Mouse (Mus musculus) frontal cortex, postnatal 25 days (tissue): ENCODE measurements at regions not wholly inside any gene's neighbourhood (a gene's known extent, or its start where the extent isn't known, plus 50 kb on each side); places are given as distances from the start of the nearest gene placed in this dataset.

Experiments
- DNase-seq, 2 experiments: peaks; one replicate each; pipeline ENCODE4 v3.0.0; 2022; ENCODE audit warnings: low spot score in 2 of 2

- DNase-seq, result no peak
Measured at GRCm38 (mm10) chr19:50087277-50087676, 591.2 kb downstream of the Sorcs1 start.

- DNase-seq, result no peak
Measured at GRCm38 (mm10) chr19:50077427-50078040, 600.9 kb downstream of the Sorcs1 start.

GRCm38 (mm10) chr19:50060448-50060847 lies 618.0 kb downstream of the Sorcs1 start:
- no peak for DNase-seq

- DNase-seq, result no peak
Measured at GRCm38 (mm10) chr19:50052910-50053309, 625.5 kb downstream of the Sorcs1 start.

GRCm38 (mm10) chr19:50045761-50046160 lies 632.7 kb downstream of the Sorcs1 start:
- no peak for DNase-seq

- no peak for DNase-seq
Measured at GRCm38 (mm10) chr19:50013659-50014058, 664.8 kb downstream of the Sorcs1 start.

- DNase-seq, result no peak
Measured at GRCm38 (mm10) chr19:50005248-50005647, 673.2 kb downstream of the Sorcs1 start.

GRCm38 (mm10) chr19:49985826-49986225 lies 692.6 kb downstream of the Sorcs1 start:
- DNase-seq, result no peak

- DNase-seq, result no peak
Measured at GRCm38 (mm10) chr19:49966284-49966841, 712.1 kb downstream of the Sorcs1 start.

GRCm38 (mm10) chr19:49964679-49965078 lies 713.8 kb downstream of the Sorcs1 start:
- DNase-seq, result no peak

GRCm38 (mm10) chr19:49958517-49958916 lies 719.9 kb downstream of the Sorcs1 start:
- DNase-seq, result no peak

GRCm38 (mm10) chr19:49931202-49931601 lies 747.2 kb downstream of the Sorcs1 start:
- peak in 1 of 2 experiments; percentile 4 for DNase-seq

- DNase-seq, result no peak
Measured at GRCm38 (mm10) chr19:49911738-49912137, 766.7 kb downstream of the Sorcs1 start.

- DNase-seq, result no peak
Measured at GRCm38 (mm10) chr19:49880241-49880640, 798.2 kb downstream of the Sorcs1 start.

GRCm38 (mm10) chr19:49860761-49861160 lies 817.7 kb downstream of the Sorcs1 start:
- DNase-seq, result peak in 1 of 2 experiments; percentile 8

- no peak for DNase-seq
Measured at GRCm38 (mm10) chr19:49855481-49856035, 822.9 kb downstream of the Sorcs1 start.

GRCm38 (mm10) chr19:49841984-49842383 lies 836.5 kb downstream of the Sorcs1 start:
- DNase-seq, result no peak

- no peak for DNase-seq
Measured at GRCm38 (mm10) chr19:49839153-49839911, 839.1 kb downstream of the Sorcs1 start.

GRCm38 (mm10) chr19:49830918-49831317 lies 847.5 kb downstream of the Sorcs1 start:
- no peak for DNase-seq

GRCm38 (mm10) chr19:49805636-49806397 lies 872.6 kb downstream of the Sorcs1 start:
- no peak for DNase-seq
